Mouse (Mus musculus): ENCODE data around the gene Acvr1.

GRCm38 (mm10) chr2:58532260-58532850 lies 34.6 kb downstream of the Acvr1 start:
- TF ChIP-seq POLR2A (IDR thresholded peaks at IDR 0.05; ENCODE audit: insufficient read length, low read depth) (peak; percentile 16), TCF3 (IDR thresholded peaks at IDR 0.05; ENCODE audit: insufficient read length, low read depth) (peak; percentile 65), POLR2AphosphoS2 (IDR thresholded peaks at IDR 0.05; ENCODE audit: insufficient read length, low read depth) (no peak), E2F4 (IDR thresholded peaks at IDR 0.05; ENCODE audit: insufficient read depth) (no peak), MAX (IDR thresholded peaks at IDR 0.05; ENCODE audit: low read depth) (no peak), TCF12 (IDR thresholded peaks at IDR 0.05; ENCODE audit: insufficient read depth, poor library complexity, severe bottlenecking) (peak; percentile 31)
